Mouse (Mus musculus): ENCODE results near the gene Nyap1. TPM values are rescaled to one million over a fixed set of nuclear protein-coding genes. Genes with fewer than 3 reads are reported as not detected.

Nyap1 gene
- polyA plus RNA-seq (2014; fragmentation: Illumina TruSeq; extraction: RNeasy Lipid Tissue Mini Kit (QIAGEN cat#74804)) = not detected

DNA sequence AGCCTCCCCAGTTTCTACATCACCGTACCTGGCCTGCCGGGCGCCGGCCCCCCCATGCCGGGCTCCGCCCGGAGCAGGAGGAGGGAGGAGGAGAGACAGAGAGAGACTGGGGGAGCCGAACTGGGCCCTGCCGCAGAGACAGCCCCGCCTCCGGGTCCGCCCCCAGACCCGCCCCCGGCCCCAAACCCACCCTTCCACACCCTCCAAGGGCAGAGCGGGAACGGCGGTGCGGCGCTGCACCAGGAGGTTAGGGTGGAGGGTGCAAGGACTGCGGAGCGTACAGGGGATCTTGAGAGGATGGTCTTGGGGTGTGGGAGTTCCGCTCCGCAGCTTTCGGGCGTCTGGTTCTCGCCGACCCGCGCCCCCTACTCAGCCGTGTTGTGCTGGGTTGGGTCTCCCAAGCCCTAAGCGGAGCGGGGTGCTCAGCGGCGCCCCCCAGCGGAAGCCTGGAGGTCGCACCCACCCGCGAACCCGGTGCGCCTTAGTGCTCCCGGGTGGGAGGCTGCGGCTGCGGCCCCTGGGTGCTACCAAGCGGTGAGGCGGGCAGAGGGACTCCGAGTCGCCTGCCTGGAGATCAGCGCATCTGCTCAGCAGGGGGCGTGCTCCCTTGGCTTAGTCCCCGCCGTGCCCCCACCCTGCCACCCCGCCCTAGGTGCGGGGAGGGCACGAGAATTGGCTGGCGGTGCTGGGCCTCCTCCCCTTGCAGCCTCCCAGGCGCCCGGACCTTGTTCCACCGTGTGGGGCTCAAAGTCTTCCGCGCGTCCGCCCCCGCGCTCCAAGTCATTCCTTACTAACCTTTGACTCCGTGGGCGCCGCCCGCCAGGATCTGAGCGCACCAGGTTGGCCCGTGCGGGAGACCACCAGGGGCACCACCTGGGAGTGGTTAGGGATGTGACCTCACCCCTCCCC is at the start of gene Nyap1:
Nyap1 (minus strand) TSS at position 585 of the 909 bp plus-strand sequence.

GRCm38 (mm10) chr5:137787151-137787928 is 45.9 kb upstream of the Nyap1 start, which contains the start of the genes Mepce and Zcwpw1:
Gene Mepce, minus strand, starts transcription at chr5:137787655.
Gene Zcwpw1, plus strand, starts transcription at chr5:137787798.

GRCm38 (mm10) chr5:137778635-137779034 is 37.2 kb upstream of the Nyap1 start, which contains the start of gene Ppp1r35:
Gene Ppp1r35, plus strand, starts transcription at chr5:137778849.

DNA sequence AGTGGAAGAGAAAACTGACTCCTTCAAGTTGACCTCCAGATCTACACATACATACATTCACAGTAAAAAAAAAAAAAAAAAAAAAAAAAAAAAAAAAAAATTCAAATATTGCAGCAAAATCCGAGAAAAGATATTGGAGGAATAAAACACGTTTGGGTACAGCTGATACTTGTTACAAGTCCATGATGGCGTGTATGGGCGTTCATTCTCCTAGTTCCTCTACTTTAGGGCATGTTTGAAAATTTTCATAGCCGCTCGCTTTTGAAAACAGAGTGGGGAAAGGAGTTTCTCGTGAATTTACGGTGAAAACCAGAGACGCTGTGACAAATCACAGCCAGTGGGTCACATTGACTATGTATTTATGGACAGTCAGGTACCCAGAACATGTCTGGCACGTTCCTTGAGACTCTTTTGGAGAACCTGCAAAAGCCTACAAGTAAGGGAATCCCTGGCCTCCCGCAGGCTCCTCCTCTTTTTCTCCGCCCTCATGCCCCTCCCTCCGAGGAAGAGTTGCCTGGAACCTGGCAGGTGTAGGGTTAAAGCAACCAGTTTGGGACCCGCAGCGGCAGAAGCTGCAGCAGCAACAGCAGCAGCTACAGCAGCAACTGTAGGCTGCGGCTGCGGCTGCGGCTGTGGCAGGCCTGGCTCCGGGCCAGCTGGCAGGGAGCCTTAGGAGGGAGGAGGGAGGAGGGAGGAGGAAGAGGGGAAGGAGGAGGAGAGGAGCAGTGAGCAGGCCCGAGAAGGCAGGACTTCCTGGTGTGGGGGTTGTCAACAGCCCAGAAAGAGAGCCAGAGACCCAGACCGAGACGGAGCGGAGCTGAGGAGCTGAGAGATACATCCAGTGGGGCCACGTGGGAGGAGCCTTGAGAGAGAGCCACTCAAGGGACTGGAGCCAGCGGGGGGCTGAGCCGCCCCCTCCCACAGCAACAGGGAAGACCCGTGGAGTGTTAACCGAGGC is 4.1 kb upstream of the Nyap1 start, which contains the start of gene Tsc22d4:
Tsc22d4 (plus strand) TSS at position 517 of the 958 bp plus-strand sequence.

GRCm38 (mm10) chr5:137684294-137685123 is 56.9 kb downstream of the Nyap1 start, which contains the start of gene Agfg2:
Gene Agfg2, minus strand, starts transcription at chr5:137684726.

Other genes starting within 250 kb of the Nyap1 start
- gene Pop7, start 239.1 kb downstream of the Nyap1 start, polyA plus RNA-seq (2014; fragmentation: Illumina TruSeq; extraction: RNeasy Lipid Tissue Mini Kit (QIAGEN cat#74804)) = not detected
- 2.0 TPM for gene Gigyf1, start 223.1 kb downstream of the Nyap1 start, polyA plus RNA-seq (2014; fragmentation: Illumina TruSeq; extraction: RNeasy Lipid Tissue Mini Kit (QIAGEN cat#74804))
- gene Epo, start 208.4 kb downstream of the Nyap1 start, polyA plus RNA-seq (2014; fragmentation: Illumina TruSeq; extraction: RNeasy Lipid Tissue Mini Kit (QIAGEN cat#74804)) = not detected
- 0.46 TPM for gene Gnb2, start 208.1 kb downstream of the Nyap1 start, polyA plus RNA-seq (2014; fragmentation: Illumina TruSeq; extraction: RNeasy Lipid Tissue Mini Kit (QIAGEN cat#74804))
- not detected for gene Actl6b, start 188.1 kb downstream of the Nyap1 start, polyA plus RNA-seq (2014; fragmentation: Illumina TruSeq; extraction: RNeasy Lipid Tissue Mini Kit (QIAGEN cat#74804))
- gene Tfr2, start 171.8 kb downstream of the Nyap1 start, polyA plus RNA-seq (2014; fragmentation: Illumina TruSeq; extraction: RNeasy Lipid Tissue Mini Kit (QIAGEN cat#74804)) = not detected
- gene Mospd3, start 140.5 kb downstream of the Nyap1 start, polyA plus RNA-seq (2014; fragmentation: Illumina TruSeq; extraction: RNeasy Lipid Tissue Mini Kit (QIAGEN cat#74804)) = not detected
- gene Pcolce, start 127.8 kb downstream of the Nyap1 start, polyA plus RNA-seq (2014; fragmentation: Illumina TruSeq; extraction: RNeasy Lipid Tissue Mini Kit (QIAGEN cat#74804)) = 12.5 TPM
- not detected for gene Fbxo24, start 112.6 kb downstream of the Nyap1 start, polyA plus RNA-seq (2014; fragmentation: Illumina TruSeq; extraction: RNeasy Lipid Tissue Mini Kit (QIAGEN cat#74804))
- gene Lrch4, start 112.5 kb downstream of the Nyap1 start, polyA plus RNA-seq (2014; fragmentation: Illumina TruSeq; extraction: RNeasy Lipid Tissue Mini Kit (QIAGEN cat#74804)) = 0.37 TPM
- not detected for gene Gm20605, start 112.4 kb downstream of the Nyap1 start, polyA plus RNA-seq (2014; fragmentation: Illumina TruSeq; extraction: RNeasy Lipid Tissue Mini Kit (QIAGEN cat#74804))
- gene Sap25, start 100.3 kb downstream of the Nyap1 start, polyA plus RNA-seq (2014; fragmentation: Illumina TruSeq; extraction: RNeasy Lipid Tissue Mini Kit (QIAGEN cat#74804)) = not detected
- not detected for gene Irs3, start 95.9 kb downstream of the Nyap1 start, polyA plus RNA-seq (2014; fragmentation: Illumina TruSeq; extraction: RNeasy Lipid Tissue Mini Kit (QIAGEN cat#74804))
- gene Agfg2, start 56.9 kb downstream of the Nyap1 start, polyA plus RNA-seq (2014; fragmentation: Illumina TruSeq; extraction: RNeasy Lipid Tissue Mini Kit (QIAGEN cat#74804)) = 7.5 TPM
- 0.86 TPM for gene Tsc22d4, start 4.1 kb upstream of the Nyap1 start, polyA plus RNA-seq (2014; fragmentation: Illumina TruSeq; extraction: RNeasy Lipid Tissue Mini Kit (QIAGEN cat#74804))
- 2.3 TPM for gene Ppp1r35, start 37.2 kb upstream of the Nyap1 start, polyA plus RNA-seq (2014; fragmentation: Illumina TruSeq; extraction: RNeasy Lipid Tissue Mini Kit (QIAGEN cat#74804))
- gene Mepce, start 46.0 kb upstream of the Nyap1 start, polyA plus RNA-seq (2014; fragmentation: Illumina TruSeq; extraction: RNeasy Lipid Tissue Mini Kit (QIAGEN cat#74804)) = 13.7 TPM
- gene Zcwpw1, start 46.2 kb upstream of the Nyap1 start, polyA plus RNA-seq (2014; fragmentation: Illumina TruSeq; extraction: RNeasy Lipid Tissue Mini Kit (QIAGEN cat#74804)) = 6.6 TPM
- gene Pilra, start 94.7 kb upstream of the Nyap1 start, polyA plus RNA-seq (2014; fragmentation: Illumina TruSeq; extraction: RNeasy Lipid Tissue Mini Kit (QIAGEN cat#74804)) = 0.46 TPM
- not detected for gene Pilrb1, start 116.5 kb upstream of the Nyap1 start, polyA plus RNA-seq (2014; fragmentation: Illumina TruSeq; extraction: RNeasy Lipid Tissue Mini Kit (QIAGEN cat#74804))
- gene Pilrb2, start 130.2 kb upstream of the Nyap1 start, polyA plus RNA-seq (2014; fragmentation: Illumina TruSeq; extraction: RNeasy Lipid Tissue Mini Kit (QIAGEN cat#74804)) = 0.86 TPM
- gene Cyp3a13, start 180.0 kb upstream of the Nyap1 start, polyA plus RNA-seq (2014; fragmentation: Illumina TruSeq; extraction: RNeasy Lipid Tissue Mini Kit (QIAGEN cat#74804)) = not detected
- gene Gjc3, start 221.5 kb upstream of the Nyap1 start, polyA plus RNA-seq (2014; fragmentation: Illumina TruSeq; extraction: RNeasy Lipid Tissue Mini Kit (QIAGEN cat#74804)) = 6.4 TPM
- not detected for gene Azgp1, start 239.9 kb upstream of the Nyap1 start, polyA plus RNA-seq (2014; fragmentation: Illumina TruSeq; extraction: RNeasy Lipid Tissue Mini Kit (QIAGEN cat#74804))